Mouse (Mus musculus): ENCODE measurements around the gene Chst15. TPM values are rescaled to one million over a fixed set of nuclear protein-coding genes. Genes with fewer than 3 reads are reported as not detected.

The Chst15 gene
- total and polyA plus RNA-seq, 3 experiments = 6.8 to 7.3 (median 7.0) TPM

- Histone ChIP-seq H3K27me3 (ENCODE audit: control insufficient read depth, insufficient read depth, low read length) (no peaks in the 10 kb centered on the region), H3K79me2 (replicated peaks; ENCODE audit: control insufficient read depth, insufficient read depth, low read length) (no peaks in the 10 kb centered on the region), H3K36me3 (ENCODE audit: control insufficient read depth, insufficient read depth, low read length) (no peaks in the 10 kb centered on the region), H3K4me1 (ENCODE audit: control insufficient read depth, insufficient read depth, low read length) (no peaks in the 10 kb centered on the region; the same call in 1 of the 2 replicates), H3K9ac (ENCODE audit: low read depth, low read length) (no peak overlapping the region), H3K4me3 (no peak overlapping the region), H3K27ac (no peak overlapping the region)
- 70% methylated on average over 2 of the region's 2 CpGs for WGBS
- TF ChIP-seq POLR2A (IDR thresholded peaks at IDR 0.05; ENCODE audit: insufficient read depth, low read depth, low read length) = no peak
- TF ChIP-seq EP300 (IDR thresholded peaks at IDR 0.05; ENCODE audit: insufficient read depth, low read depth, low read length) = no peak
- no peak for TF ChIP-seq CTCF (IDR thresholded peaks at IDR 0.05)
- intact Hi-C loops (cut with DNase I) = no loop called here
- DNase-seq = no peak
Measured at GRCm38 (mm10) chr7:132321392-132321958, 4.4 kb upstream of the Chst15 start.

GRCm38 (mm10) chr7:132316101-132317035 lies 660 bp downstream of the Chst15 start:
- Histone ChIP-seq H3K9ac (ENCODE audit: low read depth, low read length) (peak overlapping the region; percentile 93), H3K27ac (peak overlapping the region; percentile 90), H3K27me3 (ENCODE audit: control insufficient read depth, insufficient read depth, low read length) (no peaks in the 10 kb centered on the region), H3K36me3 (ENCODE audit: control insufficient read depth, insufficient read depth, low read length) (no peaks in the 10 kb centered on the region), H3K79me2 (replicated peaks; ENCODE audit: control insufficient read depth, insufficient read depth, low read length) (no peaks in the 10 kb centered on the region), H3K4me3 (peak overlapping the region; percentile 71), H3K4me1 (ENCODE audit: control insufficient read depth, insufficient read depth, low read length) (peaks cover 3% of the 10 kb centered on the region; the same call in 1 of the 2 replicates)
- under 1% methylated on average over 79 of the region's 79 CpGs for WGBS
- TF ChIP-seq EP300 (IDR thresholded peaks at IDR 0.05; ENCODE audit: insufficient read depth, low read depth, low read length) (no peak), CTCF (IDR thresholded peaks at IDR 0.05) (peak; percentile 66), POLR2A (IDR thresholded peaks at IDR 0.05; ENCODE audit: insufficient read depth, low read depth, low read length) (no peak)
- DNase-seq = peak; percentile 81 to 83
- intact Hi-C loops (cut with DNase I) = loop anchor here (2.0 to 5.0 kb wide), 5 partner anchors 22 to 236 kb away; no protein-coding TSS in a partner anchor

- peak overlapping the region; percentile 71 for H3K4me3 ChIP-seq
- intact Hi-C loops (cut with DNase I) = loop anchor here (1.0 to 5.0 kb wide), 6 partner anchors 23 to 237 kb away; no protein-coding TSS in a partner anchor
- peak overlapping the region; percentile 93 for H3K9ac ChIP-seq (ENCODE audit: low read depth, low read length)
- peak; percentile 74 to 80 for DNase-seq
- 2% methylated on average over 51 of the region's 51 CpGs for WGBS
- peaks cover 5% of the 10 kb centered on the region; the same call in 1 of the 2 replicates for H3K4me1 ChIP-seq (ENCODE audit: control insufficient read depth, insufficient read depth, low read length)
- no peaks in the 10 kb centered on the region for H3K79me2 ChIP-seq (replicated peaks; ENCODE audit: control insufficient read depth, insufficient read depth, low read length)
- H3K27ac ChIP-seq = peak overlapping the region; percentile 90
- H3K27me3 ChIP-seq (ENCODE audit: control insufficient read depth, insufficient read depth, low read length) = no peaks in the 10 kb centered on the region
- peak; percentile 59; the same call in 1 of the 2 replicates for TF ChIP-seq EP300 (IDR thresholded peaks at IDR 0.05; ENCODE audit: insufficient read depth, low read depth, low read length)
- peak; percentile 65 for TF ChIP-seq CTCF (IDR thresholded peaks at IDR 0.05)
- 0 out of 2 replicates have a peak, but pooled peaks have one; percentile 38 for TF ChIP-seq POLR2A (IDR thresholded peaks at IDR 0.05; ENCODE audit: insufficient read depth, low read depth, low read length)
- no peaks in the 10 kb centered on the region for H3K36me3 ChIP-seq (ENCODE audit: control insufficient read depth, insufficient read depth, low read length)
Measured at GRCm38 (mm10) chr7:132315149-132316091, 1.6 kb downstream of the Chst15 start.

GRCm38 (mm10) chr7:132312396-132312795 lies 4.6 kb downstream of the Chst15 start:
- H3K4me3 ChIP-seq = no peak overlapping the region
- no peaks in the 10 kb centered on the region; the same call in 1 of the 2 replicates for H3K36me3 ChIP-seq (ENCODE audit: control insufficient read depth, insufficient read depth, low read length)
- DNase-seq = no peak
- H3K4me1 ChIP-seq (ENCODE audit: control insufficient read depth, insufficient read depth, low read length) = peaks cover 12% of the 10 kb centered on the region
- no peak overlapping the region for H3K27ac ChIP-seq
- intact Hi-C loops (cut with DNase I) = no loop called here
- WGBS = 57% methylated on average over 8 of the region's 8 CpGs
- H3K27me3 ChIP-seq (ENCODE audit: control insufficient read depth, insufficient read depth, low read length) = no peaks in the 10 kb centered on the region
- H3K79me2 ChIP-seq (replicated peaks; ENCODE audit: control insufficient read depth, insufficient read depth, low read length) = no peaks in the 10 kb centered on the region
- H3K9ac ChIP-seq (ENCODE audit: low read depth, low read length) = no peak overlapping the region
- TF ChIP-seq CTCF (IDR thresholded peaks at IDR 0.05) = no peak
- no peak for TF ChIP-seq EP300 (IDR thresholded peaks at IDR 0.05; ENCODE audit: insufficient read depth, low read depth, low read length)
- no peak for TF ChIP-seq POLR2A (IDR thresholded peaks at IDR 0.05; ENCODE audit: insufficient read depth, low read depth, low read length)

- H3K4me3 ChIP-seq = no peak overlapping the region
- TF ChIP-seq CTCF (IDR thresholded peaks at IDR 0.05) (no peak), EP300 (IDR thresholded peaks at IDR 0.05; ENCODE audit: insufficient read depth, low read depth, low read length) (no peak), POLR2A (IDR thresholded peaks at IDR 0.05; ENCODE audit: insufficient read depth, low read depth, low read length) (no peak)
- no peak for DNase-seq
- no peaks in the 10 kb centered on the region for H3K27me3 ChIP-seq (ENCODE audit: control insufficient read depth, insufficient read depth, low read length)
- WGBS = 65% methylated on average over 5 of the region's 5 CpGs
- no peak overlapping the region; the same call in 1 of the 2 replicates for H3K27ac ChIP-seq
- no peak overlapping the region for H3K9ac ChIP-seq (ENCODE audit: low read depth, low read length)
- intact Hi-C loops (cut with DNase I) = no loop called here
- no peaks in the 10 kb centered on the region for H3K79me2 ChIP-seq (replicated peaks; ENCODE audit: control insufficient read depth, insufficient read depth, low read length)
- no peaks in the 10 kb centered on the region; the same call in 1 of the 2 replicates for H3K36me3 ChIP-seq (ENCODE audit: control insufficient read depth, insufficient read depth, low read length)
- peaks cover 22% of the 10 kb centered on the region for H3K4me1 ChIP-seq (ENCODE audit: control insufficient read depth, insufficient read depth, low read length)
Measured at GRCm38 (mm10) chr7:132308537-132309191, 8.4 kb downstream of the Chst15 start.

Data from heart, adult 2 months (tissue).